Mouse (Mus musculus) ES-Bruce4 (cell line): ENCODE data around the gene Mcm7.

Source experiments
- CTCF ChIP-seq: IDR thresholded peaks from one replicate; pipeline ENCODE4 v1.8.1; 2011; ENCODE audit warnings: low read depth, low read length
- POLR2A ChIP-seq: IDR thresholded peaks from one replicate; pipeline ENCODE4 v1.8.1; 2011; ENCODE audit warnings: low read length; ENCODE audit not compliant: insufficient read depth

DNA sequence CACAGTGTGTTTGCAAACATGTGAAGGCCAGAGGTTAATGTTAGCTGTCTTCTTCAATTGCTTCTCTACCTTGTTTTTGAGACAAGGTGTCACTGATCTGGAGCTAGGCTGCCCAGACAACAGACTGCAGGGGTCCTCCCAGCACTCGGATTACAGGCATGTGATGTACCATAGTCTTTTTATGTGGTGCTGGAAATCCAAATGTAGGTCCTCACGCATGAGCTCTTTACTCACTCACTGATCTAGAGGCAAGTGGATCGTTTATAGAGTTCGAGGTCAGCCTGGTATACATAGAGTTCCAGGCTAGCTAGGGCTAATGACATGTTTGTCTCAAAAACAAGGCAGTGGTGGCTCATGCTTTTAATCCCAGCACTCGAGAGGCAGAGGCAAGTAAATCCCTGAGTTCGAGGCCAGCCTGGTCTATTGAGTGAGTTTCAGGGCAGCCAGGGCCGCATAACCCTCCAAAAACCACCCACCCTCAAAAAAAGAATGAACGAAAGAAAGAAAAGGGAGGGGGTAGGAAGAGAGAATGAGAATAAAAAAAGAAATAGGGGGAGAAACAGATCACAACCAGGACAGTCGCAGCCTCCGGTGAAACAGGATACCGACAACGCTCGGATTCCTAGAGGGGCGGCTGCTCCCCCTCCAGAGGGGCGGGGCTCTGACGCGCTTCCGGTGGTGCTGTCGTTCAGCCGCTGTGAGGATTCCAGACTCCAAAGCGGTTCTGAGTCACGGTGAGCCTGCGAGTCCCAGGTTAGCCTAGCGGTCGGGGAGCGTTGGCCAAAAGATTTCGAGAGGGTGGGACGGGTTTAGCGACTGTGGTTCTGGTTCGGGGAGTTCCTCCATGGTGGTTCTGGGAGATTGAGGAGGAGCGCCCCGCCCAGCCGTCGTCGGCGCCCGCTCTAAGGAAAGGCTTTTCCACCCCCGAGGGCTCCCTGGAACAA is 55.7 kb downstream of the Mcm7 start, which contains the start of gene Zscan21:
- TF ChIP-seq CTCF (no peak), POLR2A (peak; percentile 94)
